Mouse (Mus musculus): ENCODE measurements around the gene Med16. TPM values are rescaled to one million over a fixed set of nuclear protein-coding genes. Genes with fewer than 3 reads are reported as not detected.

Gene Med16
- 74.1 TPM for total RNA-seq (2023)

GRCm38 (mm10) chr10:79908167-79909091 is at the start of gene Med16:
Med16 (minus strand) TSS chr10:79908923.

GRCm38 (mm10) chr10:79926491-79927323 is 18.0 kb upstream of the Med16 start, which contains the start of gene Arid3a:
Arid3a (plus strand) TSS chr10:79927043.

GRCm38 (mm10) chr10:79920958-79921535 is 12.3 kb upstream of the Med16 start, which contains the start of gene R3hdm4:
R3hdm4 (minus strand) TSS chr10:79921208.

GRCm38 (mm10) chr10:79916808-79917531 is 8.2 kb upstream of the Med16 start, which contains the start of gene Kiss1r:
Kiss1r (plus strand) TSS chr10:79916971.

GRCm38 (mm10) chr10:79910556-79910955 is 1.8 kb upstream of the Med16 start, which contains the start of gene Gm26602:
Gm26602 (plus strand) TSS chr10:79910856.

GRCm38 (mm10) chr10:79890670-79891069 is 18.1 kb downstream of the Med16 start, which contains the start of gene Cfd:
Cfd (plus strand) TSS chr10:79890853.

GRCm38 (mm10) chr10:79886054-79886453 is 22.7 kb downstream of the Med16 start, which contains the start of gene Elane:
Elane (plus strand) TSS chr10:79886247.

GRCm38 (mm10) chr10:79874290-79874862 is 34.3 kb downstream of the Med16 start, which contains the start of the genes Prtn3 and Plppr3:
Prtn3 (plus strand) TSS chr10:79874476.
Plppr3 (minus strand) TSS chr10:79874634.

GRCm38 (mm10) chr10:79853860-79854795 is 54.6 kb downstream of the Med16 start, which contains the start of gene Ptbp1:
Ptbp1 (plus strand) TSS chr10:79854427.

Other genes with a start within 250 kb of the Med16 start
- gene Madcam1, start 244.4 kb downstream of the Med16 start, total RNA-seq (2023) = not detected
- gene Tpgs1, start 239.6 kb downstream of the Med16 start, total RNA-seq (2023) = 18.3 TPM
- 81.6 TPM for gene Cdc34, start 226.7 kb downstream of the Med16 start, total RNA-seq (2023)
- gene Gzmm, start 219.9 kb downstream of the Med16 start, total RNA-seq (2023) = 2.1 TPM
- 88.4 TPM for gene Bsg, start 204.4 kb downstream of the Med16 start, total RNA-seq (2023)
- gene Hcn2, start 192.3 kb downstream of the Med16 start, total RNA-seq (2023) = not detected
- gene Polrmt, start 162.3 kb downstream of the Med16 start, total RNA-seq (2023) = 48.0 TPM
- gene Fgf22, start 153.8 kb downstream of the Med16 start, total RNA-seq (2023) = not detected
- gene Rnf126, start 142.0 kb downstream of the Med16 start, total RNA-seq (2023) = 58.0 TPM
- not detected for gene Fstl3, start 131.7 kb downstream of the Med16 start, total RNA-seq (2023)
- not detected for gene Prss57, start 118.0 kb downstream of the Med16 start, total RNA-seq (2023)
- 2.8 TPM for gene Palm, start 115.4 kb downstream of the Med16 start, total RNA-seq (2023)
- gene Misp, start 87.9 kb downstream of the Med16 start, total RNA-seq (2023) = not detected
- gene Ptbp1, start 54.5 kb downstream of the Med16 start, total RNA-seq (2023) = 788 TPM
- gene Prtn3, start 34.4 kb downstream of the Med16 start, total RNA-seq (2023) = not detected
- 2.3 TPM for gene Plppr3, start 34.3 kb downstream of the Med16 start, total RNA-seq (2023)
- not detected for gene Elane, start 22.7 kb downstream of the Med16 start, total RNA-seq (2023)
- not detected for gene Cfd, start 18.1 kb downstream of the Med16 start, total RNA-seq (2023)
- not detected for gene Gm26602, start 1.9 kb upstream of the Med16 start, total RNA-seq (2023)
- 0.47 TPM for gene Kiss1r, start 8.0 kb upstream of the Med16 start, total RNA-seq (2023)
- gene R3hdm4, start 12.3 kb upstream of the Med16 start, total RNA-seq (2023) = 96.5 TPM
- gene Arid3a, start 18.1 kb upstream of the Med16 start, total RNA-seq (2023) = 7.9 TPM
- 61.8 TPM for gene Wdr18, start 51.2 kb upstream of the Med16 start, total RNA-seq (2023)
- 0.18 TPM for gene Grin3b, start 61.8 kb upstream of the Med16 start, total RNA-seq (2023)
- gene Tmem259, start 75.4 kb upstream of the Med16 start, total RNA-seq (2023) = 154 TPM
- 387 TPM for gene Cnn2, start 79.7 kb upstream of the Med16 start, total RNA-seq (2023)
- 68.3 TPM for gene Abca7, start 87.6 kb upstream of the Med16 start, total RNA-seq (2023)
- 890 TPM for gene Arhgap45, start 107.7 kb upstream of the Med16 start, total RNA-seq (2023)
- gene Polr2e, start 130.9 kb upstream of the Med16 start, total RNA-seq (2023) = 50.1 TPM
- 134 TPM for gene Gpx4, start 138.2 kb upstream of the Med16 start, total RNA-seq (2023)
- 115 TPM for gene Sbno2, start 196.6 kb upstream of the Med16 start, total RNA-seq (2023)
- gene Stk11, start 206.9 kb upstream of the Med16 start, total RNA-seq (2023) = 140 TPM
- 152 TPM for gene Atp5d, start 229.7 kb upstream of the Med16 start, total RNA-seq (2023)
- gene Cbarp, start 231.9 kb upstream of the Med16 start, total RNA-seq (2023) = 51.8 TPM
- 88.1 TPM for gene Midn, start 239.3 kb upstream of the Med16 start, total RNA-seq (2023)